Comparison of ENCODE assay signal across 14 mouse cellular contexts in the genomic region with DNA sequence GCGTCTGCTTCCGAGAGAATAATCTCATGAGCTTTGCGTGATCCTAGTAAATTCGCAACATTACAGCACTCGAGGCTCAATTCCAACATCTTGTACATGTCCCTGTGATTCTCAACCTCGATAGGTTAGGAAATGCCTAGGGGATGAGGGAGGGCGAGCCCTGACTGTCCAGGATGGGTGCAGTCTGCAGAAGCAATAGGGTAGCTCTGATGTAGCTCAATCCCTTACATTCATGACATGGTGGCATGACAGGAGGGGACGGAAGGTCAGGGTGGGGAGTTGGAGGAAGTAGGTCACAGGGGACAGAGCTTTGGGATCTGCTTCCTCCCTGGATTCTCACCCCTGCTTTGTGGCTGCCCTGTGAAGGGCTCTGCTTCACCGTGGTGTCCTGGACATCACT.
DNase-seq lines count a peak whose midpoint lies in the region; ATAC-seq and TF ChIP-seq lines count a peak whose summit lies in the region.
"Had no signal": no experiment of that assay in that cellular context is flagged by ENCODE, and none has a peak within 500 bp of the region (broad histone marks: within the 10 kb centered on the region; RNA-seq: fewer than 3 reads in every experiment).

No protein-coding gene starts in this region.

- no peak overlapping the region for H3K9ac ChIP-seq in heart, adult 2 months (ENCODE audit: low read depth, low read length)

- intact Hi-C loops in heart, adult 2 months (cut with DNase I): no loop called here
- intact Hi-C loops in heart, postnatal 36 days (cut with DNase I): no loop called here

- ATAC-seq in megakaryocyte, adult 5-6 weeks (ENCODE audit: poor library complexity, severe bottlenecking): no peak
- ATAC-seq: forebrain, embryonic 16.5 days; inflammation-experienced regulatory T-cells, adult 6 months had no signal

- H3K4me1 ChIP-seq in heart, adult 2 months (ENCODE audit: control insufficient read depth, insufficient read depth, low read length): peaks cover 3% of the 10 kb centered on the region
- H3K4me1 ChIP-seq in kidney, adult 2 months (ENCODE audit: control insufficient read depth, insufficient read depth, low read length): peaks cover 4% of the 10 kb centered on the region
- H3K4me1 ChIP-seq in megakaryocyte, embryonic 14.5 days: no peaks in the 10 kb centered on the region

- no peak for TF ChIP-seq CTCF in heart, adult 2 months (IDR thresholded peaks at IDR 0.05)
- no peak for TF ChIP-seq CTCF in kidney, adult 2 months (conservative IDR thresholded peaks at IDR 0.05; ENCODE audit: insufficient read depth, insufficient read length, low read depth, low read length)

- H3K27me3 ChIP-seq in heart, adult 2 months (ENCODE audit: control insufficient read depth, insufficient read depth, low read length): no peaks in the 10 kb centered on the region
- no peaks in the 10 kb centered on the region for H3K27me3 ChIP-seq in kidney, adult 2 months (replicated peaks; ENCODE audit: control insufficient read depth, insufficient read depth, low read length)
- no peaks in the 10 kb centered on the region for H3K27me3 ChIP-seq in megakaryocyte, embryonic 14.5 days (replicated peaks)

- TF ChIP-seq POLR2A in heart, adult 2 months (IDR thresholded peaks at IDR 0.05; ENCODE audit: insufficient read depth, low read depth, low read length): no peak
- TF ChIP-seq POLR2A in kidney, adult 2 months (IDR thresholded peaks at IDR 0.05; ENCODE audit: low read depth, low read length): no peak

- peak overlapping the region; percentile 66 for H3K27ac ChIP-seq in heart, adult 2 months
- H3K27ac ChIP-seq in kidney, adult 2 months (ENCODE audit: insufficient read depth, low read depth, low read length): no peak overlapping the region

- TF ChIP-seq EP300 in heart, adult 2 months (IDR thresholded peaks at IDR 0.05; ENCODE audit: insufficient read depth, low read depth, low read length): no peak

- H3K9me3 ChIP-seq in megakaryocyte, embryonic 14.5 days: peaks cover 22% of the 10 kb centered on the region

- WGBS in heart, adult 2 months: 41% methylated on average over 9 of the region's 9 CpGs
- WGBS in kidney, adult 2 months: 45% methylated on average over 9 of the region's 9 CpGs

- no peaks in the 10 kb centered on the region for H3K36me3 ChIP-seq in heart, adult 2 months (ENCODE audit: control insufficient read depth, insufficient read depth, low read length)
- H3K36me3 ChIP-seq in kidney, adult 2 months (ENCODE audit: control insufficient read depth, insufficient read depth, low read length): no peaks in the 10 kb centered on the region
- H3K36me3 ChIP-seq in megakaryocyte, embryonic 14.5 days (replicated peaks; ENCODE audit: low read length): no peaks in the 10 kb centered on the region

- no peaks in the 10 kb centered on the region for H3K79me2 ChIP-seq in heart, adult 2 months (replicated peaks; ENCODE audit: control insufficient read depth, insufficient read depth, low read length)

- H3K4me3 ChIP-seq in heart, adult 2 months: peak overlapping the region; percentile 43
- no peak overlapping the region for H3K4me3 ChIP-seq in kidney, adult 2 months (ENCODE audit: insufficient read depth, low read depth, low read length)
- peak overlapping the region; percentile 26 for H3K4me3 ChIP-seq in megakaryocyte, embryonic 14.5 days (replicated peaks)

- no peak for DNase-seq in heart, adult 2 months
- no peak for DNase-seq in heart, postnatal 36 days
- DNase-seq in kidney, adult 2 months: peak; percentile 3
- DNase-seq in kidney, postnatal 36 days: no peak
- DNase-seq in right cerebral cortex, postnatal 25 days: no peak
- DNase-seq: B cell, adult 2 months; cerebellum, adult 8-10 months; gastrocnemius, postnatal 36 days; retina, postnatal 1 day; thymus, postnatal 4 days had no signal
